Mouse (Mus musculus) CH12.LX (cell line): Measurements from ENCODE around the gene Mctp1.

ENCODE experiments used
- CHD2 ChIP-seq: IDR thresholded peaks from 2 replicates; pipeline ENCODE4 v1.6.1; 2011; ENCODE audit warnings: low read length, improper control_type of control experiment
- CTCF ChIP-seq, 2 experiments: IDR thresholded peaks in 1 of 2; conservative IDR thresholded peaks in 1 of 2; 2 replicates each; pipeline ENCODE4 v1.5.1; 2011 to 2012; ENCODE audit warnings: low read depth in 2 of 2, low read length in 2 of 2, improper control_type of control experiment in 1 of 2, inconsistent platforms in 1 of 2, mild to moderate bottlenecking in 1 of 2, moderate library complexity in 1 of 2
- IRF4 ChIP-seq: IDR thresholded peaks from 2 replicates; pipeline ENCODE4 v1.6.1; 2014; ENCODE audit warnings: low read depth, mild to moderate bottlenecking, inconsistent platforms, low read length, improper control_type of control experiment
- JUN ChIP-seq: IDR thresholded peaks from 2 replicates; pipeline ENCODE4 v1.6.1; 2011; ENCODE audit warnings: low read depth, mild to moderate bottlenecking, low read length, improper control_type of control experiment, moderate library complexity; ENCODE audit not compliant: insufficient read depth
- NELFE ChIP-seq: IDR thresholded peaks from 2 replicates; pipeline ENCODE4 v1.6.1; 2011; ENCODE audit warnings: low read depth, low read length, improper control_type of control experiment
- RAD21 ChIP-seq: IDR thresholded peaks from 2 replicates; pipeline ENCODE4 v1.6.1; 2011; ENCODE audit warnings: low read depth, mild to moderate bottlenecking, low read length, improper control_type of control experiment, moderate library complexity
- ZNF384 ChIP-seq: IDR thresholded peaks from 2 replicates; pipeline ENCODE4 v1.6.1; 2012; ENCODE audit warnings: low read depth, low read length, improper control_type of control experiment, inconsistent platforms

GRCm38 (mm10) chr13:76567448-76567847, 183.1 kb downstream of the Mctp1 start:
- TF ChIP-seq CHD2 (no peak), NELFE (no peak), CTCF (conservative IDR thresholded peaks at IDR 0.05 in 1 of 2, IDR thresholded peaks at IDR 0.05 in 1 of 2; ENCODE audit: low read depth in 2 of 2, low read length in 2 of 2) (no peak), RAD21 (no peak), IRF4 (no peak), ZNF384 (no peak), JUN (no peak)
